Mouse (Mus musculus) CH12.LX (cell line): ENCODE data around the gene Syngr2. TPM values are rescaled to one million over a fixed set of nuclear protein-coding genes. Genes with fewer than 3 reads are reported as not detected.

ENCODE experiments used
- DNase-seq: peaks from one replicate; pipeline ENCODE4 v3.0.0-alpha.2; 2013; ENCODE audit errors: extremely low read depth
- H3K27ac ChIP-seq: 2 replicates; pipeline ENCODE4 v1.5.1; 2012; ENCODE audit warnings: low read depth, mild to moderate bottlenecking, control low read depth, moderate library complexity; ENCODE audit not compliant: insufficient read depth
- H3K27me3 ChIP-seq: replicated peaks from 2 replicates; pipeline ENCODE3; 2012; ENCODE audit warnings: inconsistent platforms
- H3K36me3 ChIP-seq, 2 experiments: replicated peaks in 1 of 2; 2 replicates each; pipeline versions ENCODE3 to v1.6.1; 2012; ENCODE audit warnings: inconsistent platforms in 1 of 2, low read length in 1 of 2, mild to moderate bottlenecking in 1 of 2, mixed read lengths in 1 of 2, moderate library complexity in 1 of 2; ENCODE audit not compliant: control insufficient read depth in 1 of 2, insufficient read depth in 1 of 2
- H3K4me1 ChIP-seq, 2 experiments: 2 replicates each; pipeline ENCODE4 v1.6.1; 2012; ENCODE audit warnings: inconsistent platforms in 1 of 2, moderate library complexity in 1 of 2; ENCODE audit not compliant: insufficient read depth in 2 of 2, control insufficient read depth in 1 of 2
- H3K4me2 ChIP-seq: 2 replicates; pipeline ENCODE4 v1.6.1; 2012; ENCODE audit warnings: low read depth, mild to moderate bottlenecking, control low read depth; ENCODE audit not compliant: poor library complexity, insufficient read depth, severe bottlenecking
- H3K4me3 ChIP-seq, 3 experiments: fragments of 150-350 bp in 1 of 3; sonication (generic) in 1 of 3; replicated peaks in 1 of 3; 2 replicates each; pipeline versions ENCODE3 to v1.5.1; 2011 to 2012; ENCODE audit warnings: low read depth in 2 of 3, low read length in 2 of 3, mild to moderate bottlenecking in 2 of 3, moderate library complexity in 2 of 3, control low read depth in 1 of 3, improper control_type of control experiment in 1 of 3, inconsistent platforms in 1 of 3, mixed read lengths in 1 of 3; ENCODE audit not compliant: poor library complexity in 1 of 3
- H3K79me2 ChIP-seq: replicated peaks from 2 replicates; pipeline ENCODE4 v1.6.1; 2012; ENCODE audit warnings: mild to moderate bottlenecking, moderate library complexity; ENCODE audit not compliant: control insufficient read depth, poor library complexity, insufficient read depth, severe bottlenecking; ENCODE audit errors: extremely low read depth
- H3K9ac ChIP-seq: 2 replicates; pipeline ENCODE4 v1.6.1; 2012; ENCODE audit warnings: low read depth, mild to moderate bottlenecking, control low read depth, moderate library complexity; ENCODE audit not compliant: insufficient read depth
- H3K9me3 ChIP-seq: replicated peaks from 2 replicates; pipeline ENCODE3; 2012; ENCODE audit warnings: low read length, inconsistent platforms, mixed read lengths
- BHLHE40 ChIP-seq: IDR thresholded peaks from 2 replicates; pipeline ENCODE4 v1.6.1; 2011; ENCODE audit warnings: mild to moderate bottlenecking, low read depth, low read length, improper control_type of control experiment
- CHD1 ChIP-seq: IDR thresholded peaks from 2 replicates; pipeline ENCODE4 v1.6.1; 2012; ENCODE audit warnings: low read depth, low read length, improper control_type of control experiment, inconsistent platforms
- CHD2 ChIP-seq: IDR thresholded peaks from 2 replicates; pipeline ENCODE4 v1.6.1; 2011; ENCODE audit warnings: low read length, improper control_type of control experiment
- CTCF ChIP-seq, 2 experiments: IDR thresholded peaks in 1 of 2; conservative IDR thresholded peaks in 1 of 2; 2 replicates each; pipeline ENCODE4 v1.5.1; 2011 to 2012; ENCODE audit warnings: low read depth in 2 of 2, low read length in 2 of 2, improper control_type of control experiment in 1 of 2, inconsistent platforms in 1 of 2, mild to moderate bottlenecking in 1 of 2, moderate library complexity in 1 of 2
- E2F4 ChIP-seq: IDR thresholded peaks from 2 replicates; pipeline ENCODE4 v1.6.1; 2011; ENCODE audit warnings: low read depth, low read length, improper control_type of control experiment; ENCODE audit not compliant: insufficient replicate concordance
- ELF1 ChIP-seq: IDR thresholded peaks from 2 replicates; pipeline ENCODE4 v1.6.1; 2014; ENCODE audit warnings: low read depth, mild to moderate bottlenecking, inconsistent platforms, low read length, improper control_type of control experiment
- EP300 ChIP-seq: IDR thresholded peaks from 2 replicates; pipeline ENCODE4 v1.6.1; 2011; ENCODE audit warnings: low read length, improper control_type of control experiment
- ETS1 ChIP-seq: conservative IDR thresholded peaks from 2 replicates; pipeline ENCODE4 v1.6.1; 2012; ENCODE audit warnings: low read depth, mild to moderate bottlenecking, inconsistent platforms, low read length, improper control_type of control experiment, moderate library complexity
- KAT2A ChIP-seq: IDR thresholded peaks from 2 replicates; pipeline ENCODE4 v1.6.1; 2012; ENCODE audit warnings: low read length, improper control_type of control experiment, inconsistent platforms; ENCODE audit not compliant: insufficient replicate concordance
- MAFK ChIP-seq: IDR thresholded peaks from 2 replicates; pipeline ENCODE4 v1.6.1; 2011; ENCODE audit warnings: low read length, improper control_type of control experiment; ENCODE audit not compliant: insufficient replicate concordance
- MAX ChIP-seq: IDR thresholded peaks from 2 replicates; pipeline ENCODE4 v1.6.1; 2011; ENCODE audit warnings: low read length, improper control_type of control experiment
- MAZ ChIP-seq: IDR thresholded peaks from 2 replicates; pipeline ENCODE4 v1.6.1; 2012; ENCODE audit warnings: low read depth, mild to moderate bottlenecking, inconsistent platforms, low read length, improper control_type of control experiment, moderate library complexity
- MEF2A ChIP-seq: IDR thresholded peaks from 2 replicates; pipeline ENCODE4 v1.6.1; 2014; ENCODE audit warnings: low read depth, mild to moderate bottlenecking, inconsistent platforms, low read length, improper control_type of control experiment, borderline replicate concordance
- MXI1 ChIP-seq: IDR thresholded peaks from 2 replicates; pipeline ENCODE4 v1.6.1; 2011; ENCODE audit warnings: mild to moderate bottlenecking, low read depth, low read length, improper control_type of control experiment
- POLR2A ChIP-seq: IDR thresholded peaks from 2 replicates; pipeline ENCODE4 v1.6.1; 2011; ENCODE audit warnings: low read depth, mild to moderate bottlenecking, improper control_type of control experiment, low read length
- RAD21 ChIP-seq: IDR thresholded peaks from 2 replicates; pipeline ENCODE4 v1.6.1; 2011; ENCODE audit warnings: low read depth, mild to moderate bottlenecking, low read length, improper control_type of control experiment, moderate library complexity
- RCOR1 ChIP-seq: conservative IDR thresholded peaks from 2 replicates; pipeline ENCODE4 v1.6.1; 2012; ENCODE audit warnings: low read depth, mild to moderate bottlenecking, inconsistent platforms, low read length, improper control_type of control experiment
- SIN3A ChIP-seq: IDR thresholded peaks from 2 replicates; pipeline ENCODE4 v1.6.1; 2012; ENCODE audit warnings: low read length, improper control_type of control experiment, inconsistent platforms
- SMC3 ChIP-seq: IDR thresholded peaks from 2 replicates; pipeline ENCODE4 v1.6.1; 2011; ENCODE audit warnings: low read depth, low read length, improper control_type of control experiment
- TCF12 ChIP-seq: IDR thresholded peaks from 2 replicates; pipeline ENCODE4 v1.6.1; 2014; ENCODE audit warnings: low read depth, mild to moderate bottlenecking, inconsistent platforms, low read length, improper control_type of control experiment
- UBTF ChIP-seq: IDR thresholded peaks from 2 replicates; pipeline ENCODE4 v1.6.1; 2012; ENCODE audit warnings: low read depth, mild to moderate bottlenecking, inconsistent platforms, low read length, improper control_type of control experiment, moderate library complexity
- USF1 ChIP-seq: IDR thresholded peaks from 2 replicates; pipeline ENCODE4 v1.6.1; 2014; ENCODE audit warnings: low read depth, mild to moderate bottlenecking, inconsistent platforms, low read length, improper control_type of control experiment
- USF2 ChIP-seq: conservative IDR thresholded peaks from 2 replicates; pipeline ENCODE4 v1.6.1; 2011; ENCODE audit warnings: low read depth, low read length, improper control_type of control experiment
- ZMIZ1 ChIP-seq: IDR thresholded peaks from 2 replicates; pipeline ENCODE4 v1.6.1; 2012; ENCODE audit warnings: low read depth, mild to moderate bottlenecking, inconsistent platforms, low read length, improper control_type of control experiment
- ZNF384 ChIP-seq: IDR thresholded peaks from 2 replicates; pipeline ENCODE4 v1.6.1; 2012; ENCODE audit warnings: low read depth, low read length, improper control_type of control experiment, inconsistent platforms
- dilution Hi-C: fragments of 300-500 bp; cut with MboI; formaldehyde crosslinking; loops from 2 replicates; pipeline ENCODE4 v1.14.3; 2020; ENCODE audit warnings: low sequenced_read_pairs; ENCODE audit not compliant: extremely low pct_unique_long_range_greater_than_20kb, extremely low pct_ligation_motif_present
- in situ Hi-C: fragments of 300-500 bp; cut with MboI; formaldehyde crosslinking; loops from 3 replicates; pipeline ENCODE4 v1.14.3; 2019; ENCODE audit warnings: low sequenced_read_pairs, low pct_ligation_motif_present, low pct_unique_long_range_greater_than_20kb, mixed read lengths
- polyA plus RNA-seq: library from polyadenylated mRNA; unstranded; fragments of >175 nt; gene quantifications from 2 replicates; pipeline ENCODE4 v1.2.1, GENCODE M21; 2012; ENCODE audit warnings: low read depth; ENCODE audit not compliant: insufficient read length
- total RNA-seq, 2 experiments: library from RNA; depleted of rRNA; stranded (reverse); fragments of 300-350 nt in 1 of 2; fragments of >200 nt in 1 of 2; gene quantifications; 2 replicates each; pipeline ENCODE4 v1.2.3; 2012 to 2014

The Syngr2 gene
- total and polyA plus RNA-seq, 3 experiments, result 409 to 654 (median 553) TPM

- H3K27me3 ChIP-seq, result no peaks in the 10 kb centered on the region
- peaks cover 14 to 46% of the 10 kb centered on the region in 2 experiments for H3K36me3 ChIP-seq
- H3K9me3 ChIP-seq, result no peaks in the 10 kb centered on the region
- H3K79me2 ChIP-seq, result no peaks in the 10 kb centered on the region
- H3K9ac ChIP-seq, result peak overlapping the region; percentile 19
- dilution Hi-C loops, result no loop called here
- H3K4me2 ChIP-seq, result peak overlapping the region; percentile 41
- peaks cover 8 to 57% of the 10 kb centered on the region in 2 experiments; a peak in 3 of 4 replicates for H3K4me1 ChIP-seq
- peak overlapping the region; percentile 50 for H3K27ac ChIP-seq
- H3K4me3 ChIP-seq, result peak overlapping the region; percentile 31 to 94 (median 71)
- TF ChIP-seq ZMIZ1 (0 out of 2 replicates have a peak, but pooled peaks have one; percentile 2), BHLHE40 (0 out of 2 replicates have a peak, but pooled peaks have one; percentile 18), POLR2A (no peak), RCOR1 (no peak), SIN3A (no peak), MAFK (no peak), CHD2 (0 out of 2 replicates have a peak, but pooled peaks have one; percentile 17), KAT2A (no peak), CTCF (conservative IDR thresholded peaks at IDR 0.05 in 1 of 2, IDR thresholded peaks at IDR 0.05 in 1 of 2; ENCODE audit: low read depth in 2 of 2, low read length in 2 of 2) (0 out of 4 replicates have a peak, but pooled peaks of 1 of the 2 experiments have one; percentile 0), SMC3 (no peak), USF1 (no peak), ZNF384 (no peak), ETS1 (peak; percentile 31; the same call in 1 of the 2 replicates), RAD21 (no peak), ELF1 (peak; percentile 74)
- TF ChIP-seq, all 38 proteins: peak for 6
- DNase-seq, result no peak
- in situ Hi-C loops, result no loop called here
Observed at GRCm38 (mm10) chr11:117781199-117781821, 28.2 kb upstream of the Syngr2 start.

- dilution Hi-C loops (no loop called here), in situ Hi-C loops (no loop called here)
- H3K9ac ChIP-seq, result peak within 1 kb of the TSS; percentile 19
- peak; percentile 27 for DNase-seq
- peak within 1 kb of the TSS; percentile 31 to 94 (median 71) for H3K4me3 ChIP-seq
- no peaks in the 10 kb centered on the region for H3K79me2 ChIP-seq
- no peaks in the 10 kb centered on the region for H3K27me3 ChIP-seq
- peak within 1 kb of the TSS; percentile 50 for H3K27ac ChIP-seq
- TF ChIP-seq EP300, result no peak
- TF ChIP-seq BHLHE40, result peak; percentile 79
- TF ChIP-seq KAT2A, result no peak
- no peak for TF ChIP-seq TCF12
- TF ChIP-seq MEF2A, result no peak
- peak; percentile 85 for TF ChIP-seq USF1
- TF ChIP-seq E2F4, result no peak
- no peak for TF ChIP-seq MXI1
- TF ChIP-seq CHD1, result no peak
- TF ChIP-seq MAX, result no peak
- TF ChIP-seq MAZ, result no peak
- peak; percentile 54 for TF ChIP-seq USF2
- TF ChIP-seq UBTF, result no peak
- peak; percentile 12; the same call in 1 of the 2 replicates for TF ChIP-seq ELF1
- no peaks in the 10 kb centered on the region for H3K9me3 ChIP-seq
- peaks cover 8 to 57% of the 10 kb centered on the region in 2 experiments; a peak in 3 of 4 replicates for H3K4me1 ChIP-seq
- H3K4me2 ChIP-seq, result peak within 1 kb of the TSS; percentile 41
- peaks cover 8 to 44% of the 10 kb centered on the region in 2 experiments for H3K36me3 ChIP-seq
Observed at GRCm38 (mm10) chr11:117781993-117782704, 27.3 kb upstream of the Syngr2 start, which contains the start of the genes Tmc8 and Tmc6. Gene Tmc8, plus strand, starts transcription at chr11:117782076. Gene Tmc6, minus strand, starts transcription at chr11:117782198.
